Mouse (Mus musculus): ENCODE results near the gene Ppp1r18.

Ppp1r18 gene

GRCm38 (mm10) chr17:35909919-35910369 is 44.6 kb downstream of the Ppp1r18 start, which contains the start of gene Atat1:
TSS of gene Atat1 (minus strand) at chr17:35910075.
- peak; percentile 91 for DNase-seq (ENCODE audit: low spot score)

GRCm38 (mm10) chr17:35914975-35915374 is 49.6 kb downstream of the Ppp1r18 start:
- DNase-seq (ENCODE audit: low spot score), result no peak

DNA sequence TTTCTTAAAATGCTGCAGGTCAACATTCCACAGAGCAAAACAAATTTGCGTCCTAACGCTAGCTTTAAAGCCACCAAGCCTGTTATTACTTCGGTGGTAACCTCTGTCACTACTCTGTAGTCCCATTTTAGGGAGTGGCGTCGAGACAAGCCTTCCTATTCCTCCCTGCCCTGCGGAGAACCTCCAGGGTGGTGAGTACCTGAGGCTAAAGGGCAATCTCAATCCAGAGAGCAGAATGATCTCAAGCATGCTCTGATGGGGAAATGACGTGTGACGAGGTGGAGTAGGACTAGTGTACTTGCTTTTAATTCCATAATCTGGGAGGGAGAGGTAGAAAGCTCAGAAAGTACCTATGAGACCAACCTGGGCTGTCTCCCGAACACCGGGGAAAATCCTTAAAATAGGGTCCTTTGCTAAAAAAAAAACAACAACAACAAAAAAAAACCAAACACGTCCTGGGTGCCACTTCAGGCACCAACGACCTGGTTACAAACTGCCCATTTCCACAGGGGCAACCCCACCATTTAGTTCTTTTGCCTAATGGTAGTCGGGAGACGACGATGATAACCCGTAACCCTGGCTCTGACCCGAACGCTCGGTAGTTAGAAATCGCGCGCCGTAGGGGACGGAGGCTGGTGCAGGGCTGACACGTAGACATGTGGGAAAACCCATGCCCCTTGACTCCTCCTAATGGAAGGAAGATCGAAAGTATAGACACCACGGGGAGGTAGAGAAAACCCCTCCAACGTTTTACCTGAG is 50.3 kb downstream of the Ppp1r18 start:
- DNase-seq (ENCODE audit: low spot score), result no peak

GRCm38 (mm10) chr17:35916297-35917142 is 51.1 kb downstream of the Ppp1r18 start, which contains the start of the genes Mrps18b and Ppp1r10:
TSS of gene Mrps18b (minus strand) at chr17:35916389.
TSS of gene Ppp1r10 (plus strand) at chr17:35916434.
- DNase-seq (ENCODE audit: low spot score), result peak; percentile 99

DNA sequence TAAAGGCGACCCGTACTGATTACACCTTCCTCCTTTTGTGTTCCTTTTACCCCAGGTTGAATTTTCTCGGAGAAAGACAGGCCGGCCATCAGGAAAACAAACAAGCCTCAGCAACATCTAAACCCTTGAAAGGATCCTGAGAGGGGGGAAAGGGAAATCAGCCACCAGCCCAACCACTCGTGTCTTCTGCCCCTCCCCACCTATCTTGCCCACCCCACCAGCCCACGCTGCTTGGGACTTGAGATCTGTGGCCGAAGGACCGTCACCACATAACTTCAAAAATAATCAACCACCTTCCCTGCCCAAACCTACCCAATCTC is 51.7 kb downstream of the Ppp1r18 start:
- DNase-seq (ENCODE audit: low spot score), result no peak

DNA sequence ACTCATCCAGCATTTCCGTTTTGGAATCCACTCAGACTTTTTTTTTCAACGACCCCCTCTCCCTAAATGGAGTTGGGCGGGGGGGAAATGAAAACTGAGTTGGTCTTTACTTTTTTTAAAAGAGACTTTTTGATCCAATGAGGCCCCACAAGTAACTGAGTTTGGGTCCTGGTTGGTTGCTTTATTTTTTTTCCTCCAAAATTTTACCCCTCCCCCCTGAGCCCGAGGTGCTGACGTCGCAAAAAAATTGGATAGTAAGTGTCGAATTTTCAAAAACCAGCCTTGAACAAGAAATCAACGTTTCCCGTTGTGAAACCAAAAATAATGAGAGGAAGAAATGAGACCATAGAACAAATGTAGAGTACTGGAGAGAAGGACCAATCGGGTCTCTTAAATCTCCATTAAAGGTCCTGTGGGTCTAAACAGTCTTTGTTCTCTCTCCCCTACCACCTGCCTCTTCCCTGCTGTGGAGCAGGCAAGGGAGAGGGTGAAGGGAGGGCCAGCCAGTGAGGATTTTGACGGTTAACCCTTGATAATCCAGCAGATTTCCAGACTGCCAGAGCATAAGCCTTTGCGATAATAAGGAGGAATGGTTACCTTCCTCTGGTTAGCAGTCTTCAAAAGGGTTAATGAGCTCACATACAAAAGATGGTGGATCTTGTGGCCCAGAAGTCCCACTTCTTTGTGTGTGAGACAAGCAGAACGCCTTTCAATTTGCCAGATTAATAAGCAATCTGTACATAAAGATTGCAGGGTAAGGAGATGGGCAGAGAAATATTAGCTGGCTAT is 52.3 kb downstream of the Ppp1r18 start:
- no peak for DNase-seq (ENCODE audit: low spot score)

GRCm38 (mm10) chr17:35918276-35919059 is 53.1 kb downstream of the Ppp1r18 start:
- no peak for DNase-seq (ENCODE audit: low spot score)

GRCm38 (mm10) chr17:35919060-35919715 is 53.8 kb downstream of the Ppp1r18 start:
- DNase-seq (ENCODE audit: low spot score), result peak; percentile 95

DNA sequence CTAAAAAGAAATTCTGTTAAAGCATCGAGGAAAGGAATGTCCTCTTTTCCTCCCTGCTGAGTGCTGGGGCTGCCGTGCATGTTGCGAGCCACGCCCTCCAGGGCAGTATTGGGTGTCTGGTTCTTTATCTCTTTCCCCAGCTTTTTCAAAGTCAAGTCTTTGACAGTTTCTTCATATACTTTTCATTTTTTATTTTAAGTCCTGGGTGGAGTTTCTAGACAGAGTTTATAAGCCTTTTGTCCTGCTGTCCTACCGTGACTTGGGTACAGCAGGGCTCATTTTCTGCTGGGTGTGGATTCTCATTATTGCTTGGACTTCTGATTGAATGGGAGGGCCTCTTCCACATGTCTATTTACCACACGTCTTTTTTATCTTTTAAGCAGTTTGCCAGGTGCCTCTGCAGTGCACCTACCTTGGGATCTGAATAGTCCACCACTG is 54.5 kb downstream of the Ppp1r18 start:
- no peak for DNase-seq (ENCODE audit: low spot score)

GRCm38 (mm10) chr17:35920384-35920783 is 55.0 kb downstream of the Ppp1r18 start:
- no peak for DNase-seq (ENCODE audit: low spot score)

GRCm38 (mm10) chr17:35920862-35921562 is 55.6 kb downstream of the Ppp1r18 start:
- DNase-seq (ENCODE audit: low spot score), result no peak

DNA sequence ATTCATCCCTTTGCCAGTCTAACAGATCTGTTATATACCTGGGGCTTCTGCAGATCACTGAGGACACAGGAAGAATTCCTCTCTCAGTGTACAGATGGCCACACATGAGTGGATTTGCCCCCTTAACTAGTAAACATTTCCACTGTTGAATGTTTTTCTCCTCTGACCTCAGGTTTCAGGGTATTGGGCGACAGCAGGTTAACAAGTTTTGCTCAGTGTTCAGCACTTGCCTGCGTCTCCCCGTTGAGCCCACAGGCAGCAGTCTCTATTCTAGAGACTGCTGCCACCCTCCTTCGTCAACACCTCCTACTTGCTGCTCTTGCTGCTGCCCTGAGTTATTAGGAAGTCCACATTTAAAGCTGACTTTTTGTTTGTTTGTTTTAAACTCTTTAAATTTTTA is 56.3 kb downstream of the Ppp1r18 start:
- no peak for DNase-seq (ENCODE audit: low spot score)

GRCm38 (mm10) chr17:35922566-35922965 is 57.2 kb downstream of the Ppp1r18 start:
- DNase-seq (ENCODE audit: low spot score), result no peak

- no peak for DNase-seq (ENCODE audit: low spot score)
Observed at GRCm38 (mm10) chr17:35923281-35923680, 57.9 kb downstream of the Ppp1r18 start.
